Mouse (Mus musculus) embryonic facial prominence, embryonic 11.5 days (tissue): ENCODE results near the gene Gm10309. TPM values are rescaled to one million over a fixed set of nuclear protein-coding genes. Genes with fewer than 3 reads are reported as not detected.

ENCODE experiments used
- ATAC-seq: fragments of 200-750 bp; cut with Nextera tagmentation; replicated peaks from 2 replicates; pipeline ENCODE4 v1.8.0; 2017; ENCODE audit warnings: low read depth; ENCODE audit not compliant: insufficient number of reproducible peaks, low FRiP score, low TSS enrichment
- DNase-seq: peaks from one replicate; pipeline ENCODE4 v3.0.0-alpha.2; 2015; ENCODE audit warnings: low spot score
- H3K27ac ChIP-seq: fragments of 300-500 bp; sonication (generic); replicated peaks from 2 replicates; pipeline ENCODE4 v1.5.1; 2014; ENCODE audit warnings: mild to moderate bottlenecking, low read depth, low read length, control low read depth
- H3K27me3 ChIP-seq: fragments of 300-500 bp; sonication (generic); 2 replicates; pipeline ENCODE4 v1.6.1; 2014; ENCODE audit warnings: mild to moderate bottlenecking, low read length, moderate library complexity, mixed read lengths; ENCODE audit not compliant: control insufficient read depth, insufficient read depth
- H3K36me3 ChIP-seq: fragments of 300-500 bp; sonication (generic); replicated peaks from 2 replicates; pipeline ENCODE4 v1.6.1; 2014; ENCODE audit warnings: low read depth, mild to moderate bottlenecking, low read length, moderate library complexity, mixed read lengths; ENCODE audit not compliant: control insufficient read depth, insufficient read depth
- H3K4me1 ChIP-seq: fragments of 300-500 bp; sonication (generic); 2 replicates; pipeline ENCODE4 v1.6.1; 2014; ENCODE audit warnings: low read length, mixed read lengths; ENCODE audit not compliant: control insufficient read depth, insufficient read depth
- H3K4me2 ChIP-seq: fragments of 300-500 bp; sonication (generic); 2 replicates; pipeline ENCODE4 v1.6.1; 2014; ENCODE audit warnings: low read depth, mild to moderate bottlenecking, control low read depth, low read length, moderate library complexity
- H3K4me3 ChIP-seq: fragments of 300-500 bp; sonication (generic); 2 replicates; pipeline ENCODE4 v1.5.1; 2014; ENCODE audit warnings: low read depth, low read length, control low read depth
- H3K9ac ChIP-seq: fragments of 300-500 bp; sonication (generic); replicated peaks from 2 replicates; pipeline ENCODE4 v1.6.1; 2014; ENCODE audit warnings: mild to moderate bottlenecking, control low read depth, low read length
- H3K9me3 ChIP-seq: fragments of 300-500 bp; sonication (generic); replicated peaks from 2 replicates; pipeline ENCODE4 v1.6.1; 2016; ENCODE audit warnings: mild to moderate bottlenecking, low read length, inconsistent platforms, mixed read lengths; ENCODE audit not compliant: control insufficient read depth
- WGBS: fragments of 180-500 bp; shearing (Covaris S2); extraction: QIAGEN DNeasy Blood & Tissue Kit; methylation state at CpG from one replicate; pipeline ENCODE4 v1.1.7; 2014; 5-methylcytosine and 5-hydroxymethylcytosine counted together
- polyA plus RNA-seq: library from polyadenylated mRNA; unstranded; fragments of >200 nt; fragmentation: Nextera tagmentation; extraction: Ambion mirVana; gene quantifications from 2 replicates; pipeline ENCODE4 v1.2.1, GENCODE M21; 2014

Gene Gm10309
- polyA plus RNA-seq, 1 experiment from 2014 or later: 0.14 TPM

DNA sequence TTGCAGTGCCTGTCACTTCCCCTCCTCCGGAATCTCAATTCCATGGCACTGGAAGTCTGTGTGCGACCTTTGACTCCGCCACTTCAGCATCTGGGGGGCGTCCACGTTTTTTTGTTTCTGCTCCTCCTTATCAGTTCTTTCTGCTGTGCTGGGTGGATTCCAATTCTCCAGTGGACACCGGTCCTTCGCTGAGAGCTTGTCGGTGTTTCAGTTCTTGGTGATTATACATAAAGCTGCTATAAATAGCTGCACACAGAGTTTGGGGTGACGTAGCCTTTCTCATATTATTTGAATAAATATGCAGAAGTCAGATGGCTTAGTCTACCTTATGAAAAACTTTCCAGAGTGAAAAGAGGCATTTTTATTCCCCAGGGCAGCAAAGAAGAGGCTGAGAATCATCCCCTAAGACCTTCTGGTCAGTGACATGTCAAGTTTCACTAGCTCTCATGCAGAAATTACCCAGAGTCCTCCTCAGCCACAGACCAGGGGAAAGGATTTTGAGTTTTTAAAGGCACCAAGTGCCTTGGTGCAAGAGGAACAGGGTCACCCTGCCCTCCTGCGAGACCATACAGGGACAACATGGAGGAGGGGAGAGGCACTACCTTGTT lies 37.6 kb downstream of the Gm10309 start:
- WGBS: 50% methylated on average over 10 of the region's 10 CpGs
- H3K4me3 ChIP-seq: no peak overlapping the region
- no peak overlapping the region for H3K4me2 ChIP-seq
- ATAC-seq (no peak), DNase-seq (no peak)
- H3K36me3 ChIP-seq: no peaks in the 10 kb centered on the region
- H3K4me1 ChIP-seq: no peaks in the 10 kb centered on the region
- no peak overlapping the region for H3K27ac ChIP-seq
- no peaks in the 10 kb centered on the region for H3K9me3 ChIP-seq
- H3K27me3 ChIP-seq: no peaks in the 10 kb centered on the region
- H3K9ac ChIP-seq: no peak overlapping the region

DNA sequence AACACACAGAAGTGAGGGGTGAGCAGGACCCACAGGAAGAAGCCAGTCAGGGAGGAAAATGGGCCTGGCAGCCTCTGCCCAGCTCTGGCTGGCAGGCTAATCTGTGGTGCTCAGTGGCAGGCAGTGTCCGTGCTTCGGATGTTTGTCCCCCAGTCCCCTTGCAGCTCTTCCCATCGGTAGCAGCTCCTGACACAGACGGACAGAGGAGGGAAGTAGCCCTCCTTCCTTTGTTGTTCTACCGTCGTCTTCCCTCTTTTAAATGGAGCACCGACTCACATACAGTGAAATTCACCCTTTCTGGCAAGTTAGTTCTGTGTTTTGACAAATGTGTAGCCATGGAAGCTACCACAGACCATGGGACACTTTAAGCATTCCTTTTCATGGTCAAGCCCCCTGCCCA lies 38.2 kb downstream of the Gm10309 start:
- no peak overlapping the region for H3K4me3 ChIP-seq
- DNase-seq: no peak
- no peak for ATAC-seq
- H3K4me1 ChIP-seq: no peaks in the 10 kb centered on the region
- no peak overlapping the region for H3K4me2 ChIP-seq
- 38% methylated on average over 7 of the region's 7 CpGs for WGBS
- no peaks in the 10 kb centered on the region for H3K36me3 ChIP-seq
- no peak overlapping the region for H3K27ac ChIP-seq
- no peaks in the 10 kb centered on the region for H3K9me3 ChIP-seq
- no peak overlapping the region for H3K9ac ChIP-seq
- no peaks in the 10 kb centered on the region for H3K27me3 ChIP-seq

- Histone ChIP-seq H3K9me3 (no peaks in the 10 kb centered on the region), H3K27me3 (no peaks in the 10 kb centered on the region), H3K36me3 (no peaks in the 10 kb centered on the region), H3K27ac (no peak overlapping the region), H3K4me2 (no peak overlapping the region), H3K9ac (no peak overlapping the region), H3K4me1 (no peaks in the 10 kb centered on the region), H3K4me3 (no peak overlapping the region)
- ATAC-seq: no peak
- 73% methylated on average over 7 of the region's 7 CpGs for WGBS
- DNase-seq: no peak
These were observed 38.6 kb downstream of the Gm10309 start for GRCm38 (mm10) chr17:86466412-86466811.

DNA sequence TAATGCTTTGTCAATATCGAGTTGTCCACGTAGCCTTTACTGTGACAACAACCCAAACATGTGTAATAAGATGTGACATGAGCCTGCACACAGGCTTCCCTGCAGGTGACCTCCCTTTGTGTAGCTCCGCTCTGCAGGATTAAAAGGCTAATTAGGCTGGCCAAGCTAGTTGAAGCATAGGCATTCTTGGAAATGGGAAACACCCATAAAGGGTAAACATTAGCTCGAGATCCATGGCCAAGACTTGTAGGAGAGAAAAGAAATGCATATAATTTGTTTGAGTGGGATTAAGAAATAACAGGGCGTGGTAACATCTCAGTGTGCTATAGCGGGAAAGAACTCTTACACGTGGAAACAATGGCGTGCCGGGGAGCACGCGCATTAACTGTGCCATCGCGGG lies 39.2 kb downstream of the Gm10309 start:
- no peak overlapping the region for H3K4me3 ChIP-seq
- no peaks in the 10 kb centered on the region for H3K9me3 ChIP-seq
- DNase-seq (peak; percentile 30), ATAC-seq (no peak)
- 74% methylated on average over 13 of the region's 13 CpGs for WGBS
- H3K27me3 ChIP-seq: no peaks in the 10 kb centered on the region
- no peak overlapping the region for H3K4me2 ChIP-seq
- H3K9ac ChIP-seq: no peak overlapping the region
- H3K4me1 ChIP-seq: no peaks in the 10 kb centered on the region
- no peak overlapping the region for H3K27ac ChIP-seq
- no peaks in the 10 kb centered on the region for H3K36me3 ChIP-seq

GRCm38 (mm10) chr17:86464689-86465363 lies 40.2 kb downstream of the Gm10309 start:
- Histone ChIP-seq H3K27me3 (no peaks in the 10 kb centered on the region), H3K27ac (no peak overlapping the region), H3K36me3 (no peaks in the 10 kb centered on the region), H3K9me3 (no peaks in the 10 kb centered on the region), H3K9ac (no peak overlapping the region), H3K4me3 (no peak overlapping the region), H3K4me2 (no peak overlapping the region), H3K4me1 (no peaks in the 10 kb centered on the region)
- 78% methylated on average over 16 of the region's 16 CpGs for WGBS
- no peak for DNase-seq
- no peak for ATAC-seq

- ATAC-seq (no peak), DNase-seq (no peak)
- H3K4me3 ChIP-seq: no peak overlapping the region
- H3K4me2 ChIP-seq: no peak overlapping the region
- no peaks in the 10 kb centered on the region for H3K9me3 ChIP-seq
- no peaks in the 10 kb centered on the region for H3K27me3 ChIP-seq
- 90% methylated on average over 8 of the region's 8 CpGs for WGBS
- H3K27ac ChIP-seq: no peak overlapping the region
- H3K36me3 ChIP-seq: no peaks in the 10 kb centered on the region
- no peaks in the 10 kb centered on the region for H3K4me1 ChIP-seq
- H3K9ac ChIP-seq: no peak overlapping the region
These were observed 40.8 kb downstream of the Gm10309 start for GRCm38 (mm10) chr17:86464197-86464596.

- H3K4me2 ChIP-seq: no peak overlapping the region
- DNase-seq: no peak
- H3K27ac ChIP-seq: no peak overlapping the region
- H3K36me3 ChIP-seq: no peaks in the 10 kb centered on the region
- no peaks in the 10 kb centered on the region for H3K27me3 ChIP-seq
- H3K4me3 ChIP-seq: no peak overlapping the region
- WGBS: 52% methylated on average over 3 of the region's 3 CpGs
- no peak overlapping the region for H3K9ac ChIP-seq
- ATAC-seq: no peak
- H3K4me1 ChIP-seq: no peaks in the 10 kb centered on the region
- H3K9me3 ChIP-seq: no peaks in the 10 kb centered on the region
These were observed 41.7 kb downstream of the Gm10309 start for GRCm38 (mm10) chr17:86463369-86463768.

DNA sequence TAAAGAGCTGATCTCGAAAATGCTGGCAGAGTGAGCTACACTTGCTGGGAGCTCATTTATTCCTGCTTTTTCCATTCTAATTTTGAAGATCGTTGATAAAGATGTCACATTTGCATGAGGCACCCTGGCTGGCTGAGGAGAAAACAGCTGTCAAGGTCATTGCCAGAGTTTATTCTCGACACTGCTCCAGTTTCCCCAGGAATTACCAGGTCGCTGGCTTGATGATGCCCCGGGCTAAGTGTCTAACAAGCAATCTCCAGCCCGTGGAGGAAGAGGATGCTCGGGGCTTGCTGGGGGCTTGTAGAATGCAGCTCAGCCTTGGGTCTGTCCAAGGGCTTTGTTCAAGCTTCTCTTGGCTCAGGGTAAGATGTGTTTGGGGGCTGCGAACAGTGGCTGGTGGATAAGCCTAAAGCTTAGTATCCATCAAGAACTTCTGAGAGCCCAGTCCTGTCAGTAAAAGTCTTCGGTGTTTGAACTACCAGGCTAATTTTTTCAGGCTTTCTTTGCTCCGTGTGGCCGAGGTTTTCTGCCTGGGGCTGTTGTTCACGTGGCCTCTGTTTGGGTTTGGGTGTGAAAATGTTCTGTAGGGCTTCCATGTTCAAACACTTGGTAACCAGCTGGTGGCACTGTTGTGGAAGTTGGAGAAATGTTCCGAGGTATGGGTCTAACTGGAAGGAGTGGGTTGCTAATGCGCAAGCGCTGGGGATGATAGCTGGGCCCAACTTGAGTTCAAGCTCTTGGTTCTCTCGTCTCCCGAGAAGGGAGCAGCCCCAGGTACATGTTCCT lies 44.2 kb downstream of the Gm10309 start:
- Histone ChIP-seq H3K9me3 (no peaks in the 10 kb centered on the region), H3K27ac (no peak overlapping the region), H3K4me3 (no peak overlapping the region), H3K36me3 (no peaks in the 10 kb centered on the region), H3K4me1 (no peaks in the 10 kb centered on the region), H3K27me3 (no peaks in the 10 kb centered on the region), H3K4me2 (no peak overlapping the region), H3K9ac (no peak overlapping the region)
- no peak for ATAC-seq
- DNase-seq: no peak
- WGBS: 65% methylated on average over 17 of the region's 17 CpGs
